Mouse (Mus musculus): ENCODE measurements around the gene Hps4. TPM values are rescaled to one million over a fixed set of nuclear protein-coding genes. Genes with fewer than 3 reads are reported as not detected.
A peak's percentile ranks its signal among the peaks of the same experiment; 100 is the strongest.

Hps4 gene
- polyA plus RNA-seq, 1 experiment = 53.5 TPM

- TF ChIP-seq CTCF (IDR thresholded peaks at IDR 0.05; ENCODE audit: extremely low read depth, insufficient read depth, low read length) = no peak
- no peak for TF ChIP-seq POLR2A (IDR thresholded peaks at IDR 0.05; ENCODE audit: extremely low read depth, insufficient read depth, low read length)
- Histone ChIP-seq H3K27ac (ENCODE audit: insufficient read depth, low read length) (peak overlapping the region; percentile 82), H3K4me1 (ENCODE audit: control insufficient read depth, insufficient read depth, low read length) (peaks cover 13% of the 10 kb centered on the region), H3K4me3 (ENCODE audit: insufficient read depth, low read length) (no peak overlapping the region)
Observed at GRCm38 (mm10) chr5:112371933-112372332, 29.1 kb downstream of the Hps4 start.

- Histone ChIP-seq H3K4me3 (ENCODE audit: insufficient read depth, low read length) (no peak overlapping the region), H3K27ac (ENCODE audit: insufficient read depth, low read length) (no peak overlapping the region), H3K4me1 (ENCODE audit: control insufficient read depth, insufficient read depth, low read length) (peaks cover 9% of the 10 kb centered on the region)
- no peak for TF ChIP-seq CTCF (IDR thresholded peaks at IDR 0.05; ENCODE audit: extremely low read depth, insufficient read depth, low read length)
- TF ChIP-seq POLR2A (IDR thresholded peaks at IDR 0.05; ENCODE audit: extremely low read depth, insufficient read depth, low read length) = no peak
Observed at GRCm38 (mm10) chr5:112376111-112376510, 33.2 kb downstream of the Hps4 start.

- Histone ChIP-seq H3K4me1 (ENCODE audit: control insufficient read depth, insufficient read depth, low read length) (peaks cover 6% of the 10 kb centered on the region), H3K4me3 (ENCODE audit: insufficient read depth, low read length) (no peak overlapping the region), H3K27ac (ENCODE audit: insufficient read depth, low read length) (peak overlapping the region; percentile 11; the same call in 1 of the 2 replicates)
- TF ChIP-seq CTCF (IDR thresholded peaks at IDR 0.05; ENCODE audit: extremely low read depth, insufficient read depth, low read length) = no peak
Observed at GRCm38 (mm10) chr5:112377380-112377779, 34.5 kb downstream of the Hps4 start.

GRCm38 (mm10) chr5:112378716-112379115, 35.8 kb downstream of the Hps4 start:
- TF ChIP-seq CTCF (IDR thresholded peaks at IDR 0.05; ENCODE audit: extremely low read depth, insufficient read depth, low read length) (no peak), POLR2A (IDR thresholded peaks at IDR 0.05; ENCODE audit: extremely low read depth, insufficient read depth, low read length) (no peak)
- Histone ChIP-seq H3K27ac (ENCODE audit: insufficient read depth, low read length) (no peak overlapping the region), H3K4me1 (ENCODE audit: control insufficient read depth, insufficient read depth, low read length) (peaks cover 9% of the 10 kb centered on the region), H3K4me3 (ENCODE audit: insufficient read depth, low read length) (no peak overlapping the region)

GRCm38 (mm10) chr5:112381154-112381553, 38.3 kb downstream of the Hps4 start:
- Histone ChIP-seq H3K4me3 (ENCODE audit: insufficient read depth, low read length) (no peak overlapping the region), H3K27ac (ENCODE audit: insufficient read depth, low read length) (no peak overlapping the region), H3K4me1 (ENCODE audit: control insufficient read depth, insufficient read depth, low read length) (peaks cover 9% of the 10 kb centered on the region)
- no peak for TF ChIP-seq POLR2A (IDR thresholded peaks at IDR 0.05; ENCODE audit: extremely low read depth, insufficient read depth, low read length)
- no peak for TF ChIP-seq CTCF (IDR thresholded peaks at IDR 0.05; ENCODE audit: extremely low read depth, insufficient read depth, low read length)

- no peak for TF ChIP-seq POLR2A (IDR thresholded peaks at IDR 0.05; ENCODE audit: extremely low read depth, insufficient read depth, low read length)
- 0 out of 2 replicates have a peak, but pooled peaks have one; percentile 6 for TF ChIP-seq CTCF (IDR thresholded peaks at IDR 0.05; ENCODE audit: extremely low read depth, insufficient read depth, low read length)
- Histone ChIP-seq H3K4me3 (ENCODE audit: insufficient read depth, low read length) (no peak overlapping the region), H3K27ac (ENCODE audit: insufficient read depth, low read length) (no peak overlapping the region), H3K4me1 (ENCODE audit: control insufficient read depth, insufficient read depth, low read length) (peaks cover 9% of the 10 kb centered on the region)
Observed at GRCm38 (mm10) chr5:112382042-112382441, 39.2 kb downstream of the Hps4 start.

GRCm38 (mm10) chr5:112382641-112383330, 39.9 kb downstream of the Hps4 start:
- TF ChIP-seq POLR2A (IDR thresholded peaks at IDR 0.05; ENCODE audit: extremely low read depth, insufficient read depth, low read length) = 0 out of 2 replicates have a peak, but pooled peaks have one; percentile 31
- TF ChIP-seq CTCF (IDR thresholded peaks at IDR 0.05; ENCODE audit: extremely low read depth, insufficient read depth, low read length) = no peak
- H3K4me3 ChIP-seq (ENCODE audit: insufficient read depth, low read length) = no peak overlapping the region
- no peak overlapping the region for H3K27ac ChIP-seq (ENCODE audit: insufficient read depth, low read length)
- peaks cover 9% of the 10 kb centered on the region for H3K4me1 ChIP-seq (ENCODE audit: control insufficient read depth, insufficient read depth, low read length)

- H3K4me3 ChIP-seq (ENCODE audit: insufficient read depth, low read length) = no peak overlapping the region
- no peak overlapping the region for H3K27ac ChIP-seq (ENCODE audit: insufficient read depth, low read length)
- TF ChIP-seq CTCF (IDR thresholded peaks at IDR 0.05; ENCODE audit: extremely low read depth, insufficient read depth, low read length) = no peak
- no peak for TF ChIP-seq POLR2A (IDR thresholded peaks at IDR 0.05; ENCODE audit: extremely low read depth, insufficient read depth, low read length)
- H3K4me1 ChIP-seq (ENCODE audit: control insufficient read depth, insufficient read depth, low read length) = peaks cover 16% of the 10 kb centered on the region
Observed at GRCm38 (mm10) chr5:112384805-112385472, 42.1 kb downstream of the Hps4 start.

GRCm38 (mm10) chr5:112385973-112386372, 43.1 kb downstream of the Hps4 start:
- Histone ChIP-seq H3K27ac (ENCODE audit: insufficient read depth, low read length) (no peak overlapping the region), H3K4me3 (ENCODE audit: insufficient read depth, low read length) (no peak overlapping the region)

GRCm38 (mm10) chr5:112389352-112389751, 46.5 kb downstream of the Hps4 start:
- H3K4me1 ChIP-seq (ENCODE audit: control insufficient read depth, insufficient read depth, low read length) = peaks cover 16% of the 10 kb centered on the region
- no peak for TF ChIP-seq POLR2A (IDR thresholded peaks at IDR 0.05; ENCODE audit: extremely low read depth, insufficient read depth, low read length)
- H3K4me3 ChIP-seq (ENCODE audit: insufficient read depth, low read length) = peak overlapping the region; percentile 30
- H3K27ac ChIP-seq (ENCODE audit: insufficient read depth, low read length) = no peak overlapping the region

More at GRCm38 (mm10) chr5:112385973-112386372, 43.1 kb downstream of the Hps4 start:
- TF ChIP-seq POLR2A (IDR thresholded peaks at IDR 0.05; ENCODE audit: extremely low read depth, insufficient read depth, low read length) (no peak), CTCF (IDR thresholded peaks at IDR 0.05; ENCODE audit: extremely low read depth, insufficient read depth, low read length) (no peak)
- H3K4me1 ChIP-seq (ENCODE audit: control insufficient read depth, insufficient read depth, low read length) = peaks cover 20% of the 10 kb centered on the region
